Mouse (Mus musculus) forebrain, embryonic 15.5 days (tissue): ENCODE results near the gene Ypel3. TPM values are rescaled to one million over a fixed set of nuclear protein-coding genes. Genes with fewer than 3 reads are reported as not detected.
"Not testable (repeated sequence)": the region's sequence is repeated elsewhere in the genome, so short reads cannot be mapped to it uniquely, and the experiment has no call there.

Experiments
- ATAC-seq: fragments of 200-750 bp; cut with Nextera tagmentation; replicated peaks from 2 replicates; pipeline ENCODE4 v1.8.0; 2017; ENCODE audit warnings: mild to moderate bottlenecking, moderate TSS enrichment, moderate library complexity
- H3K27ac ChIP-seq: fragments of 300-500 bp; sonication (generic); replicated peaks from 2 replicates; pipeline ENCODE4 v1.5.1; 2015; ENCODE audit warnings: mild to moderate bottlenecking, inconsistent platforms
- H3K27me3 ChIP-seq: fragments of 300-500 bp; sonication (generic); 2 replicates; pipeline ENCODE4 v1.6.1; 2015; ENCODE audit warnings: inconsistent platforms
- H3K36me3 ChIP-seq: fragments of 300-500 bp; sonication (generic); 2 replicates; pipeline ENCODE4 v1.6.1; 2015; ENCODE audit warnings: mild to moderate bottlenecking, inconsistent platforms
- H3K4me1 ChIP-seq: fragments of 300-500 bp; sonication (generic); 2 replicates; pipeline ENCODE4 v1.6.1; 2015; ENCODE audit warnings: inconsistent platforms
- H3K4me2 ChIP-seq: fragments of 300-500 bp; sonication (generic); replicated peaks from 2 replicates; pipeline ENCODE4 v1.6.1; 2015; ENCODE audit warnings: mild to moderate bottlenecking, inconsistent platforms
- H3K4me3 ChIP-seq: fragments of 300-500 bp; sonication (generic); 2 replicates; pipeline ENCODE4 v1.5.1; 2015; ENCODE audit warnings: mild to moderate bottlenecking, inconsistent platforms
- H3K9ac ChIP-seq: fragments of 300-500 bp; sonication (generic); replicated peaks from 2 replicates; pipeline ENCODE4 v1.6.1; 2015; ENCODE audit warnings: mild to moderate bottlenecking, inconsistent platforms
- H3K9me3 ChIP-seq: fragments of 300-500 bp; sonication (generic); 2 replicates; pipeline ENCODE4 v1.6.1; 2016; ENCODE audit warnings: inconsistent platforms
- WGBS: fragments of 180-500 bp; shearing (Covaris S2); methylation state at CpG from one replicate; pipeline ENCODE4 v1.1.7; 2015; ENCODE audit warnings: mixed read lengths; 5-methylcytosine and 5-hydroxymethylcytosine counted together
- polyA plus RNA-seq: library from polyadenylated mRNA; unstranded; fragments of >200 nt; fragmentation: Nextera tagmentation; extraction: Ambion mirVana; gene quantifications from 2 replicates; pipeline ENCODE4 v1.2.1, GENCODE M21; 2015

Ypel3 gene
- 207 and 213 TPM in 2 replicates for polyA plus RNA-seq

DNA sequence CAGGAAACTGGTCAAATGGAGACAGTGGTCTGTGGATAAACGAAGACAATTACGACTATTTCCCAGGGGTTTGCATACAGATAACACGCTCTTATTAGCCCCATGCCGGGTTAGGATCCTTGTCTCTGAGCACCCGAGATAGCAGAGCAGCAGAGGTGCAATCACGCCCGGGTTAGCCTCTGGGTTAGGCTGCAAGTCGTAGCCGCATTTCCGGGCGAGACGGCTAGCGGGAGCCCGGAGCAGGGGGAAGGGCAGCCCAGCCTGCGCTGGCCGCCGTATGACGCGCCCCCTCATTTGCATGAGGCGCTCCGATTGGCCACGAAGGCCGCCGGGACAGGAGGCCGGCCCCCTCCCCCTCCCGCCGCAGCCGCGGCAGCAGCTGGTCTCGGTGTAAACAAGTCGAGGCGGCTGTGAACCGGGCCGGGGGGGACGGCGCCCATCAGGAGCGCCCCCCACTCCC lies at the start of gene Ypel3:
Ypel3 (plus strand) TSS at position 358 of the 460 bp plus-strand sequence.
- Histone ChIP-seq H3K9me3 (no peaks in the 10 kb centered on the region), H3K4me2 (peak within 1 kb of the TSS; percentile 87), H3K27me3 (no peaks in the 10 kb centered on the region), H3K27ac (peak within 1 kb of the TSS; percentile 92), H3K36me3 (no peaks in the 10 kb centered on the region; the same call in 1 of the 2 replicates), H3K9ac (peak within 1 kb of the TSS; percentile 93), H3K4me3 (peak within 1 kb of the TSS; percentile 64), H3K4me1 (peaks cover 52% of the 10 kb centered on the region)
- peak; percentile 90 for ATAC-seq
- WGBS: under 1% methylated on average over 37 of the region's 37 CpGs

DNA sequence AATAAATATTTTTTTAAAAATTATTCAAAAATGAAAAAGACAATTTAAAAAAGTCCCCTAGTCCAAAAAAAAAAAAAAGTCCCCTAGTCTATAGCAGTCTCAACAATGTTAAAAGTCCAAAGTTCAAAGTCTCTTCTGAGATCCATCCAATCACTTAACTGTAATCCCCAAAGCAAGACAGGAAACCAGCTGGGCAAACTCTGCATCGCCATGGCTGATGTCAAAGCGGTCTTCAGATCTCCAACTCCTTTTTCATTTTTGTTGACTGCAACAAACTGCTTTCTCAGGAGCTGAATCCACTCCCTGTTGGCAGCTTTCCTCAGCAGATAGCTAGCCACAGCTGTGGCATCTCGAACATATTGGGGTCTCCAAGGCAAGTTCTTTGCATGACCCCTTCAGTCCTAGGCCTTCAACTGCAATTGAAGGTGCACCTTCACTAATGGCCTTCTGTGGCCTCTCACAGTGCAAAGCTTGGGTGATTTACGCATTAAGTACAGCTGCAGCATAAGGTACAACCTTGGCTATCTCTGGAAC lies 46.4 kb upstream of the Ypel3 start:
- H3K4me2 ChIP-seq, H3K27me3 ChIP-seq, ATAC-seq, H3K4me3 ChIP-seq, H3K9me3 ChIP-seq, H3K27ac ChIP-seq, H3K4me1 ChIP-seq, H3K9ac ChIP-seq, H3K36me3 ChIP-seq: not testable (repeated sequence)
- 89% methylated on average over 4 of the region's 4 CpGs for WGBS

GRCm38 (mm10) chr7:126736122-126736521 lies 40.6 kb upstream of the Ypel3 start:
- Histone ChIP-seq H3K4me3 (no peak overlapping the region), H3K36me3 (no peaks in the 10 kb centered on the region), H3K27ac (no peak overlapping the region), H3K9ac (no peak overlapping the region), H3K9me3 (no peaks in the 10 kb centered on the region), H3K4me1 (0 out of 2 replicates have a peak, but pooled peaks cover 7% of the 10 kb centered on the region), H3K27me3 (no peaks in the 10 kb centered on the region), H3K4me2 (no peak overlapping the region)
- 90% methylated on average over 8 of the region's 8 CpGs for WGBS
- no peak for ATAC-seq

DNA sequence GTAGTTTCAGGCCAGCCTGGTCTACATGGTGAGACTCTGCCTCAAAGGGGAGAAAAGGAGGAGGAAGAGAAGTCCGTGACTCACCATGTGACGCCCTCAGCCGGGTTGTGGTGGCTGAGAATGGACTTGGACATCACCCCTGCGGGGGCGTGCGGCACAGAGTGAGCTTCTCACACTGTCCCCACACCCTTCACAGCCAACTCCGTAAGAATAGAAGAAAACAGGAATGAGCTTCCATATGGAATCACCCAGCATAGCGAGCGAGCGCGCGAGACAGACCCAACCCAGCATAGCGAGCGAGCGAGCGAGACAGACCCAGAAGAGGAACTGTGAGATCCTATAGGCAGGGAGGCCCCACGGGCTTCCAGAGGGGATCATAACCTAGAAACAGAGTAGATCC lies 37.2 kb upstream of the Ypel3 start:
- ATAC-seq: no peak
- H3K27me3 ChIP-seq: no peaks in the 10 kb centered on the region
- no peak overlapping the region for H3K4me3 ChIP-seq
- H3K9me3 ChIP-seq: no peaks in the 10 kb centered on the region
- H3K4me2 ChIP-seq: no peak overlapping the region
- no peaks in the 10 kb centered on the region for H3K36me3 ChIP-seq
- no peak overlapping the region for H3K27ac ChIP-seq
- H3K9ac ChIP-seq: no peak overlapping the region
- 81% methylated on average over 17 of the region's 17 CpGs for WGBS
- 0 out of 2 replicates have a peak, but pooled peaks cover 7% of the 10 kb centered on the region for H3K4me1 ChIP-seq

DNA sequence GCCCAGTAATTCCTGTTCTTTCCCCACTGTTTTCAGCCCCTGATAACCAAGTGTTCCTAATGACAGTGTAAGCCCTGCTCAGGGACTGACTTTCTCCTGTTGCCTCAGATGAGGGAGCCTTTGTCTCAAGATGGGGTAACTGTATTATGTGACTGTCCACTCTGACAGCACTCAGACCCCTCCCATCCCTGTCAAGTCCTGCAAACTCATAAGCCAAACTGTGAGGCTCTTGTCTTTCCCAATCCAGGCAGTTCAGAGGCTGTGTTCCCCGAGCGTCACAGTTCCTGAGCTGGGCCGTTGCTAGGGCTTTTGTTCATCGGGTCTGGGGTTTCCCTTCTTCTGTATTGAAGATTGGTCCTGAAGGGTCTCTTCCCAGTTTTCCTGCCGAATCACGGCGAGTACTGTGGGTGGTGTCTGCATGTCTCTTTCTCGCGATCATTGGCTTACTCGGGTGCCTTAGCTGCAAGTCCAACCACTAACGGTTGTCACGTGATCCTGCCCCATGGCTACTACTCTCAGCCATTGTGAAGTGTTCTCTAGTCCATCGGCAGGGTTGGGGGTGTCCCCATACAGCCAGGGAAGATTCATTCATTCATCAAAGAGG lies 36.5 kb upstream of the Ypel3 start:
- Histone ChIP-seq H3K9ac (no peak overlapping the region), H3K4me1 (0 out of 2 replicates have a peak, but pooled peaks cover 7% of the 10 kb centered on the region), H3K4me2 (no peak overlapping the region), H3K36me3 (no peaks in the 10 kb centered on the region), H3K9me3 (no peaks in the 10 kb centered on the region), H3K4me3 (no peak overlapping the region), H3K27me3 (no peaks in the 10 kb centered on the region), H3K27ac (no peak overlapping the region)
- no peak for ATAC-seq
- 72% methylated on average over 13 of the region's 13 CpGs for WGBS

GRCm38 (mm10) chr7:126740977-126741376 lies 35.8 kb upstream of the Ypel3 start:
- Histone ChIP-seq H3K36me3 (no peaks in the 10 kb centered on the region), H3K4me2 (no peak overlapping the region), H3K9ac (no peak overlapping the region), H3K4me1 (0 out of 2 replicates have a peak, but pooled peaks cover 7% of the 10 kb centered on the region), H3K4me3 (no peak overlapping the region), H3K27ac (no peak overlapping the region), H3K27me3 (no peaks in the 10 kb centered on the region), H3K9me3 (no peaks in the 10 kb centered on the region)
- no peak for ATAC-seq
- 84% methylated on average over 5 of the region's 5 CpGs for WGBS

GRCm38 (mm10) chr7:126741452-126741851 lies 35.3 kb upstream of the Ypel3 start:
- WGBS: 87% methylated on average over 5 of the region's 5 CpGs

GRCm38 (mm10) chr7:126741964-126742482 lies 34.7 kb upstream of the Ypel3 start:
- H3K4me1 ChIP-seq: 0 out of 2 replicates have a peak, but pooled peaks cover 7% of the 10 kb centered on the region
- H3K9me3 ChIP-seq: no peaks in the 10 kb centered on the region
- H3K9ac ChIP-seq: no peak overlapping the region
- H3K4me3 ChIP-seq: no peak overlapping the region
- no peak overlapping the region for H3K4me2 ChIP-seq
- no peak overlapping the region for H3K27ac ChIP-seq
- 92% methylated on average over 13 of the region's 13 CpGs for WGBS
- ATAC-seq: no peak
- no peaks in the 10 kb centered on the region for H3K36me3 ChIP-seq
- H3K27me3 ChIP-seq: no peaks in the 10 kb centered on the region

More at GRCm38 (mm10) chr7:126741452-126741851, 35.3 kb upstream of the Ypel3 start:
- no peaks in the 10 kb centered on the region for H3K9me3 ChIP-seq
- H3K27me3 ChIP-seq: no peaks in the 10 kb centered on the region
- no peaks in the 10 kb centered on the region for H3K36me3 ChIP-seq
- no peak overlapping the region for H3K9ac ChIP-seq
- ATAC-seq: no peak
- no peak overlapping the region for H3K4me3 ChIP-seq
- no peak overlapping the region for H3K4me2 ChIP-seq
- H3K27ac ChIP-seq: no peak overlapping the region
- 0 out of 2 replicates have a peak, but pooled peaks cover 7% of the 10 kb centered on the region for H3K4me1 ChIP-seq

DNA sequence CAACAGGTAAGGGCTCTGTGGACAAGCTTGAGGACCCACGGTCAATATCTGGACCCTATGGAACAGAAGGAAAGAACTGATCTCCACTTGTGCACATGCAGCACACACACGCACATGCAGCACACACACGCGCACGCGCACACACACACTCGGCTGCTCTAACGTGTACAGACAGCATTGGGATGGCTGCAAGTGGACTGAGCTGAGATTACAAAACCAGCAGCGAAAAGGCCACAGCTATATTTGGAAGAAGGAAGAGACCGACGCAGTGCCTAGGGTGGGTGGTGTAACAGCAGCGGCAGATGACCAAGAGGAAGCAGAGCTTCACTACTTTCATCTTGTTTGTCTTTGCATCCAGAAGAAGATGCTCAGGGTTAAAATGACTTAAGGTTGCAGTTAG lies 30.7 kb upstream of the Ypel3 start:
- 92% methylated on average over 12 of the region's 12 CpGs for WGBS
- Histone ChIP-seq H3K27me3 (no peaks in the 10 kb centered on the region), H3K36me3 (no peaks in the 10 kb centered on the region), H3K9ac (no peak overlapping the region), H3K4me3 (no peak overlapping the region), H3K9me3 (no peaks in the 10 kb centered on the region), H3K4me2 (no peak overlapping the region), H3K4me1 (no peaks in the 10 kb centered on the region), H3K27ac (no peak overlapping the region)
- no peak for ATAC-seq

GRCm38 (mm10) chr7:126746798-126747197 lies 30.0 kb upstream of the Ypel3 start:
- Histone ChIP-seq H3K9me3 (no peaks in the 10 kb centered on the region), H3K4me2 (no peak overlapping the region), H3K36me3 (no peaks in the 10 kb centered on the region), H3K27me3 (no peaks in the 10 kb centered on the region), H3K4me1 (no peaks in the 10 kb centered on the region), H3K27ac (no peak overlapping the region), H3K4me3 (no peak overlapping the region), H3K9ac (no peak overlapping the region)
- no peak for ATAC-seq
- 50% methylated on average over 6 of the region's 6 CpGs for WGBS

- ATAC-seq: no peak
- H3K9ac ChIP-seq: no peak overlapping the region
- H3K36me3 ChIP-seq: no peaks in the 10 kb centered on the region
- no peak overlapping the region for H3K4me3 ChIP-seq
- H3K4me2 ChIP-seq: no peak overlapping the region
- no peaks in the 10 kb centered on the region for H3K9me3 ChIP-seq
- H3K27ac ChIP-seq: no peak overlapping the region
- whole genome bisulfite sequencing: 82% methylated on average over 7 of the region's 7 CpGs
- H3K27me3 ChIP-seq: no peaks in the 10 kb centered on the region
- no peaks in the 10 kb centered on the region for H3K4me1 ChIP-seq
Measured at GRCm38 (mm10) chr7:126748824-126749223, 27.9 kb upstream of the Ypel3 start.

DNA sequence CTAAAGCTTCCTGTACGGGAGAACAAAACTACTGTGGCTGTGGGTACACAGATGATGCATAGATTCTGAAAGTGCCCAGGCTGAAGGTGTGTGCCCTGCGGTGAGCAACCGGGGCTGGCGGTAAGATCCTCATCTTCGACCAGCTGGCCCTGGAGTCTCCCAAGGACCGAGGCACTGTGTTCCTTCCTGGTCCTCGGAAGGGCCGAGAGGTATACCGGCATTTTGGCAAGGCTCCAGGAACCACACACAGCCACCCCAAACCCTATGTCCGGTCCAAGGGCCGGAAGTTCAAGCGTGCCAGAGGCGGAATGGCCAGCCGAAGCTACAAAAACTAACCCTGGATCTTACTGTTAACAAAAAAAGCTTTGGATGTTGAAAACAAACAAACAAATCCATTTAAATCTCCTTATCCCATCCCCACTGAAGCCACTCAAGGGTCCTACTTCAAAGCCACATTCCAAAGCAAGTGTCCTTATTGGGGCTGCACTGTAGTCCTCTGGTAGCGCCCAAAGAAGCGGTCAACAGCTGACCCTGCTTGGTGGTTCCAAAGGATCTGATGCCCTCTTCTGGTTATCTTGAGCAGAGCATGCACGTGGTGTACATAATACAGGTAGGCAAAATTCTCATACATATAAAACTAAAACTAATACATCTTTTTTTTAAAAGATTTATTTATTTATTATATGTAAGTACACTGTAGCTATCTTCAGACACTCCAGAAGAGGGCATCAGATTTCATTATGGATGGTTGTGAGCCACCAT lies 27.0 kb upstream of the Ypel3 start:
- peaks cover 5% of the 10 kb centered on the region; the same call in 1 of the 2 replicates for H3K4me1 ChIP-seq
- H3K27ac ChIP-seq: no peak overlapping the region
- H3K9ac ChIP-seq: no peak overlapping the region
- 95% methylated on average over 17 of the region's 17 CpGs for WGBS
- H3K9me3 ChIP-seq: no peaks in the 10 kb centered on the region
- H3K4me2 ChIP-seq: no peak overlapping the region
- H3K36me3 ChIP-seq: no peaks in the 10 kb centered on the region
- ATAC-seq: no peak
- no peak overlapping the region for H3K4me3 ChIP-seq
- H3K27me3 ChIP-seq: no peaks in the 10 kb centered on the region
